Mouse (Mus musculus): ENCODE measurements at regions not wholly inside any gene's neighbourhood (a gene's known extent, or its start where the extent isn't known, plus 50 kb on each side); places are given as distances from the start of the nearest gene placed in this dataset.
"Not testable (repeated sequence)": the region's sequence is repeated elsewhere in the genome, so short reads cannot be mapped to it uniquely, and the experiment has no call there.

DNA sequence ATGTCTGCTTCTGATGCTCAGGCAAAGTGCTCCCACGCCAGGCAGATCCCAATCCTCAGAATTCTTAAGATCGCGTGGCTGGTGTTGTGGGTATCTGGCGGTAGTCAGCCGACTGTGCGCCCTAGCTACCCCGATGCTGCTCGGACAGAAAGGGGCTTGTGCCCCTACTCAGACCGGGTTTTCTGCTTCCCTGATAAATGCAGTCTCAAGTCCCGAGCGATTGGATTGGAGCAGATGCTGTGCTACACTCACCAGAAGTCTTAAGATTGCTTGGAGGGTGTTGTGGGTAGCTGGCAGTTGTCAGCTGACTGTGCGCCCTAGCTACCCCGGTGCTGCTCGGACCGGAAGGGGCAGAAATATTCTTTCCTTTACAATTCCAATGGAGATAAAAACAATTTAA is 99.3 kb downstream of the Gm7489 start:
- DNase-seq (ENCODE audit: extremely low spot score, low spot score); H3K9me3 ChIP-seq; H3K36me3 ChIP-seq (replicated peaks); H3K4me3 ChIP-seq; H3K27me3 ChIP-seq (ENCODE audit: poor library complexity, severe bottlenecking); H3K27ac ChIP-seq; H3K4me1 ChIP-seq: not testable (repeated sequence)
- 93% methylated on average over 15 of the region's 15 CpGs for WGBS

GRCm38 (mm10) chr15:53989888-53990287 is 105.2 kb downstream of the Gm7489 start:
- Histone ChIP-seq H3K27ac (no peak overlapping the region), H3K27me3 (ENCODE audit: poor library complexity, severe bottlenecking) (no peaks in the 10 kb centered on the region), H3K4me1 (no peaks in the 10 kb centered on the region), H3K4me3 (no peak overlapping the region), H3K9me3 (no peaks in the 10 kb centered on the region), H3K36me3 (replicated peaks) (no peaks in the 10 kb centered on the region)
- WGBS, result 80% methylated on average over 2 of the region's 2 CpGs
- no peak for DNase-seq (ENCODE audit: extremely low spot score, low spot score)

- Histone ChIP-seq H3K9me3 (no peaks in the 10 kb centered on the region), H3K27ac (no peak overlapping the region)
- 88% methylated on average over 2 of the region's 2 CpGs for WGBS
These were observed 110.6 kb downstream of the Gm7489 start for GRCm38 (mm10) chr15:53995199-53995868.

DNA sequence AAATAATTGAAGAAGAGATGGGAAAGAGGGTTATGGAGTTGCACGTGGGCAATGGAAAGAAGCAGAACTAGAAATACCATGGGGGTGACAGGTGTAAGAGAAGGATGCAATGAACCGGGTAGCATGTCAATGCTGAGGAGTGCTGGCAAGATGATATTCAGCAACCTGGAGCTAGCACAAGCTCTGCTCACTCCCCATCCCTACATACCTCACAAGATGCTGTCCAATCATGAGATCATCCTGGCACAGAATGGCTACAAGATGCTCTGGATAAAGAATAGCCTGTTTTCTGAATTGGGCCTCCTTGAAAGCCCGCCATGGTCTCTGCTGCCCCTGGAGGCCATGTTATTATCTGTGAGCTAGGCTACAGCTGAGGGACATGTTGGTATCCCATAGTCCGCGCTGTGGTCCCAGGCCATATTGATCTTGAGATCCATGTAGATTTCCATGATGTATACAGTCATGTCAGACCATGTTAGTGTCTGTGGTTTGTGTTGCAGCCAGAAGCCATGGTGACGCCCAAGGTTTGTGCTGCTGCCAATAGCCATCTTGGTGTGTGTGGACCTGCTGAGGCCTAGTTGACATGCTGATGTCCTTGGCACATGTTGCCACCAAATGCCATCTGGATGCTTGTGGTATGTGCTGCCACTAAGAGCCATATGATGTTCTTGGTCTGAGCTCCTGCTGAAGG is 114.0 kb downstream of the Gm7489 start:
- WGBS, result 88% methylated on average over 6 of the region's 6 CpGs
- Histone ChIP-seq H3K9me3 (no peaks in the 10 kb centered on the region), H3K27ac (no peak overlapping the region), H3K4me3 (no peak overlapping the region), H3K36me3 (replicated peaks) (no peaks in the 10 kb centered on the region), H3K27me3 (ENCODE audit: poor library complexity, severe bottlenecking) (no peaks in the 10 kb centered on the region), H3K4me1 (no peaks in the 10 kb centered on the region)
- no peak for DNase-seq (ENCODE audit: extremely low spot score, low spot score)

More at GRCm38 (mm10) chr15:53995199-53995868, 110.6 kb downstream of the Gm7489 start:
- no peaks in the 10 kb centered on the region for H3K27me3 ChIP-seq (ENCODE audit: poor library complexity, severe bottlenecking)
- no peaks in the 10 kb centered on the region for H3K36me3 ChIP-seq (replicated peaks)
- H3K4me3 ChIP-seq, result no peak overlapping the region
- DNase-seq (ENCODE audit: extremely low spot score, low spot score), result no peak
- no peaks in the 10 kb centered on the region for H3K4me1 ChIP-seq

DNA sequence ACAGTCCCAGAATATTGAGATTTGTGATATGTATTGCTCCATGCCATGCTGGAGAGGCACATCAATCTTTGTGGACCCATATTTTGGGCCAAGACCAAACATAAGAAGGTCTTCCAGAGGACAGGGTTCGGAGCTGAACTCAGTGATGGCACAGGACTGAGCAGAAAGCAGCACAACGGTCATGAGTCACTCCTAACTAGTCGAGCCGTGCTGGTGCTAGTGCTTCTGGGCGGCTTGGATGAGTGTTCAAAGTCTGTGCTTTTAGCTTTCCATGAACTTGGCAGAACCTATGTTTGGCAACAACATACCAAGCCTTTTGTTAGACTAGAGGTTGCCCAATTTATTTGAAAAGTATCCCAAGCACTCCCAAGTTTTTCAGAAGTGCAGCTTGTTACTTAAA is 149.1 kb downstream of the Gm7489 start:
- Histone ChIP-seq H3K4me3 (no peak overlapping the region), H3K36me3 (replicated peaks) (no peaks in the 10 kb centered on the region), H3K27ac (no peak overlapping the region), H3K27me3 (ENCODE audit: poor library complexity, severe bottlenecking) (no peaks in the 10 kb centered on the region), H3K4me1 (no peaks in the 10 kb centered on the region), H3K9me3 (no peaks in the 10 kb centered on the region)
- 92% methylated on average over 5 of the region's 5 CpGs for whole genome bisulfite sequencing
- DNase-seq (ENCODE audit: extremely low spot score, low spot score), result no peak

DNA sequence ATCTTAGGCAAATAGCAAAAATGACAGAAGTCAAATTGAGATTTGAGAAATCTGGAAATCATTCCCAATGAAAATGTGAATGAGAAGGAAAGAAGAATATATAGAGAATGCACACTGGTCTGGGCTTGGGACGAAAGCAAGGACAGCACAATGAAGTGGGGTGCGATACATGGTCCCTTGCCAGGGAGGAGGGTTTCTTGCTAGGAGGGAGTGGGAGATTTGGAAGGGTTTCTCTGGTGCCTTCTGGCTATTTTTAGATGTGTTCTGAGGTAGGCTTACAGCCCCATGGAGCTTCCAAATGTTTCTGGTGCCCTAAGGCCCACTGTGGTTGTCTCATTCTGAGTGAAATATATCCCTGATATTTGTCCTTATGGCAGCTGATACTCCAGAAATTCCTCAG is 166.0 kb downstream of the Gm7489 start:
- Histone ChIP-seq H3K9me3 (no peaks in the 10 kb centered on the region), H3K27me3 (ENCODE audit: poor library complexity, severe bottlenecking) (no peaks in the 10 kb centered on the region), H3K36me3 (replicated peaks) (no peaks in the 10 kb centered on the region), H3K4me1 (no peaks in the 10 kb centered on the region), H3K27ac (no peak overlapping the region), H3K4me3 (no peak overlapping the region)
- no peak for DNase-seq (ENCODE audit: extremely low spot score, low spot score)
- WGBS, result 93% methylated on average over 2 of the region's 2 CpGs

DNA sequence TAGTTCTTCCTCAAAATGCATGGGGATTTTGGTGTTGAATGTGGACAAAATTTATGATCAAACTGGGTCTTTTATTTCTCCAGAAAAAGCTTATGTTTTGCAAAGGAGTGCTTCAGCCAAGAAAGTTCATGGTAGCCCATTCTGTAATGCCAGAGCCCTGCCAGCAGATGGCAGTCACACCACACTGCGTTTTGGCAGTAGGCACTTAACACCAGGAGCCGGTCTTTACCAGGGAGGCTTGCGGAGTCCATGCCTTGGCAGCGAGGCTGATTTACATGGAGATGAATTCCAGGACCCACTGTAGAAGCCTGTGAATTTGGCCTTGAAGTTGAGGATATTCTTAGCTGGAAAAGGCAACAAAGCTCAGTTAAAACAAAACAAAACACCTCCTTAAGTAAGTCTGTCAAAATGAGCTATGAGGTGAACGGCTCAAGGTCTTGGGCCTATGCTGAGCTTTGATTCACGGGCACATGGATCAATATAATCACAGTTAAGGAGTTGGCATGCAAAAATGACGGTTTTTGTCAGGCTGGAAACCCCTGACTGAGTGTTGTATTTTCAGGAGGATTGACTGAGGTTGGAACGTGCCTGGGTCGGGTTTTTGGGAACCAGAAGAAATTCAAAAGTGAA is 185.4 kb downstream of the Gm7489 start:
- H3K36me3 ChIP-seq (replicated peaks), result no peaks in the 10 kb centered on the region

GRCm38 (mm10) chr15:54071732-54072131 is 187.0 kb downstream of the Gm7489 start:
- no peaks in the 10 kb centered on the region for H3K9me3 ChIP-seq
- 87% methylated on average over 8 of the region's 8 CpGs for WGBS
- H3K27me3 ChIP-seq (ENCODE audit: poor library complexity, severe bottlenecking), result no peaks in the 10 kb centered on the region
- DNase-seq (ENCODE audit: extremely low spot score, low spot score), result no peak
- no peaks in the 10 kb centered on the region for H3K4me1 ChIP-seq
- H3K4me3 ChIP-seq, result no peak overlapping the region
- H3K36me3 ChIP-seq (replicated peaks), result no peaks in the 10 kb centered on the region
- H3K27ac ChIP-seq, result no peak overlapping the region

More for the DNA sequence above, 185.4 kb downstream of the Gm7489 start:
- WGBS, result 52% methylated on average over 9 of the region's 9 CpGs
- H3K9me3 ChIP-seq, result no peaks in the 10 kb centered on the region
- H3K4me1 ChIP-seq, result no peaks in the 10 kb centered on the region
- peak; percentile 70 for DNase-seq (ENCODE audit: extremely low spot score, low spot score)
- H3K4me3 ChIP-seq, result no peak overlapping the region
- H3K27ac ChIP-seq, result no peak overlapping the region
- H3K27me3 ChIP-seq (ENCODE audit: poor library complexity, severe bottlenecking), result no peaks in the 10 kb centered on the region

DNA sequence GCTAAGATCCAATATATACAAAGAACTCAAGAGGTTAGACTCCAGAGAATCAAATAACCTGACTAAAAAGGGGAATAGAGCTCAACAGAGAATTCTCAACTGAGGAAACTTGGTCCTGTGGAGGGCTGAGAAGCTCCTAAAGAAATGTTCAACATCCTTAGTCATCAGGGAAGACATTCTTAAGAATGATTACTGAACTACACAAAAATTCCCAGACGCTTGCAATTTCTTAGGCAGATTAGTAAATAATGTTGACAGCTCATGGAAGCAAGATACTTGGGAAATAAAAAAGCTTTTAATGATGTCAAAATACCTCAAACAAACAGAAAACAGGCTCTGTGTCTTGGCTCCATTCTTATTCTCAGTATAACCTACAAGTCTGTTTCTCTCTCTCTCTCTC is 206.6 kb downstream of the Gm7489 start:
- Histone ChIP-seq H3K9me3 (no peaks in the 10 kb centered on the region), H3K4me1 (peaks cover 6% of the 10 kb centered on the region; the same call in 1 of the 2 replicates), H3K36me3 (replicated peaks) (no peaks in the 10 kb centered on the region), H3K27me3 (ENCODE audit: poor library complexity, severe bottlenecking) (no peaks in the 10 kb centered on the region), H3K4me3 (no peak overlapping the region), H3K27ac (no peak overlapping the region)
- DNase-seq (ENCODE audit: extremely low spot score, low spot score), result no peak
- WGBS, result 92% methylated on average over 1 of the region's 1 CpGs

DNA sequence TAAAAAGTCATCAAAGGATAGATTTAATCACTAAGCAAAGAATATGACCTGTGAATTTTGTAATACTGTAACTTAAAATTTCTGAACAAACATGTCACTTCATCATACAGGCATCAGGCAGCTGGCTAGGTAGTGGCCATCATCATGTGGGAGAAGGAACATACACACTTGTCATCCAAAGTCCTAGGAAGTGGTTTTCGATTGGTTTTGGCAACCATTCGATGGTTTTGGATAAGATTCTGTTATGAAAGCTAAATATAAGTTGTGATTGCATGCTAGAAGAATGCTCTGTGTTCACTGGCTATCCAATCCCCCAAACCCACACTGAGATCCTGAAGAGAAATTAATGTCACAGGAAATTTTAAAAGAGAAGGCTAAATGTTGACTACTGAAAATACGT is 207.7 kb downstream of the Gm7489 start:
- Histone ChIP-seq H3K4me3 (no peak overlapping the region), H3K27ac (no peak overlapping the region), H3K36me3 (replicated peaks) (no peaks in the 10 kb centered on the region), H3K9me3 (no peaks in the 10 kb centered on the region), H3K4me1 (peaks cover 6% of the 10 kb centered on the region; the same call in 1 of the 2 replicates), H3K27me3 (ENCODE audit: poor library complexity, severe bottlenecking) (no peaks in the 10 kb centered on the region)
- WGBS, result 90% methylated on average over 3 of the region's 3 CpGs
- DNase-seq (ENCODE audit: extremely low spot score, low spot score), result no peak

GRCm38 (mm10) chr15:54097498-54097897 is 212.8 kb downstream of the Gm7489 start:
- DNase-seq (ENCODE audit: extremely low spot score, low spot score), result no peak
- WGBS, result 84% methylated on average over 2 of the region's 2 CpGs
- no peaks in the 10 kb centered on the region for H3K27me3 ChIP-seq (ENCODE audit: poor library complexity, severe bottlenecking)

DNA sequence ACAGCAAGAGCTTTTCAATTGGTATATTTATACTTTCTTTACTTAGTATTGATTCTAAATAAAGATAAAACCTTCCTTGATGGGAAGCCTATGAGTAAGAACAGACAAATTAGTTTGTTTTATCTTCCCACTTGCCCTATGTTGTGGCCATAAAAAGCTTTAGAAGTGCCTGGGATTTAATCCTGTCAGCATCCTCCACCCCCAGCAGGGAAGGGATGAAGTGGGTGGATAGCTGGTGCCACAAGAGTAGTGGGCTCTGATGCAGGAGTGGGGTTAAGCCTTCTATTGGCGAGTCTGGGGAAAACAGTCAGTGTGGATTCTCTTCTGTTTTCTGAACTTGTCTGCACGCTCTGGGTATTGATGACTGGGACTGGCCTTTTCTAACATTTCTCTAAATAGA is 227.7 kb downstream of the Gm7489 start:
- DNase-seq (ENCODE audit: extremely low spot score, low spot score), result no peak
- 56% methylated on average over 2 of the region's 2 CpGs for WGBS
- H3K4me3 ChIP-seq, result no peak overlapping the region
- H3K4me1 ChIP-seq, result no peaks in the 10 kb centered on the region
- no peak overlapping the region for H3K27ac ChIP-seq
- H3K9me3 ChIP-seq, result no peaks in the 10 kb centered on the region
- H3K36me3 ChIP-seq (replicated peaks), result no peaks in the 10 kb centered on the region
- no peaks in the 10 kb centered on the region for H3K27me3 ChIP-seq (ENCODE audit: poor library complexity, severe bottlenecking)

More at GRCm38 (mm10) chr15:54097498-54097897, 212.8 kb downstream of the Gm7489 start:
- H3K4me3 ChIP-seq, result no peak overlapping the region
- H3K4me1 ChIP-seq, result no peaks in the 10 kb centered on the region
- no peak overlapping the region for H3K27ac ChIP-seq
- H3K36me3 ChIP-seq (replicated peaks), result no peaks in the 10 kb centered on the region
- no peaks in the 10 kb centered on the region for H3K9me3 ChIP-seq

- WGBS, result 93% methylated on average over 5 of the region's 5 CpGs
- no peaks in the 10 kb centered on the region for H3K4me1 ChIP-seq
- H3K9me3 ChIP-seq, result no peaks in the 10 kb centered on the region
- no peak overlapping the region for H3K4me3 ChIP-seq
- no peaks in the 10 kb centered on the region for H3K36me3 ChIP-seq (replicated peaks)
- no peak overlapping the region for H3K27ac ChIP-seq
- no peaks in the 10 kb centered on the region for H3K27me3 ChIP-seq (ENCODE audit: poor library complexity, severe bottlenecking)
- no peak for DNase-seq (ENCODE audit: extremely low spot score, low spot score)
These were observed 229.4 kb downstream of the Gm7489 start for GRCm38 (mm10) chr15:54114096-54114512.
